Mouse (Mus musculus): ENCODE measurements around the gene Mfge8. TPM values are rescaled to one million over a fixed set of nuclear protein-coding genes. Genes with fewer than 3 reads are reported as not detected.

The Mfge8 gene
- polyA plus RNA-seq, 1 experiment from 2014 or later, result 252 TPM

DNA sequence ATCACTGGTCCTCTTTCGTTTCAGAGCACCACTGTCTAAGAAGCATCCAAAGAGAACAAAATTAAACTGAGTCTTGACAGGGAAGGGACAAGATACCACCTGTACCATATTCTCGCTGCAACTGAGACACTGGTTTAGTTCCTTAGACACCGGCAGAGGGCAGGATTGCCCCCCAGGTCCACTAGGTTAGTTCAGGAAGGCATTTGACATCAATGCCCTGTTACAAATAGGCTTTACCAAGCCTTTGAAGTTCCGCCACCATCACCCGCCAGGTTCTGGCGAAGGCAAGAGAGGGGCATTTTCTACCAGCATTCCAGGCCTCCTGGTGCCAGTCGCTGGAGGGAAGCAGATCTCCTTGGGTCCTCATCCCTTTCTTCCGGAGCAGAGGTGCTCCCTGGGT lies 19.0 kb downstream of the Mfge8 start:
- H3K27ac ChIP-seq (replicated peaks), result no peak overlapping the region
- WGBS, result 17% methylated on average over 8 of the region's 8 CpGs
- peak overlapping the region; percentile 66 for H3K4me2 ChIP-seq
- ATAC-seq (ENCODE audit: extremely low read depth, insufficient number of reproducible peaks, low FRiP score, low TSS enrichment), result no peak
- H3K36me3 ChIP-seq, result peaks cover 12% of the 10 kb centered on the region
- H3K4me1 ChIP-seq, result peaks cover 50% of the 10 kb centered on the region
- H3K9me3 ChIP-seq, result no peaks in the 10 kb centered on the region
- H3K4me3 ChIP-seq, result peak overlapping the region; percentile 41; the same call in 1 of the 2 replicates
- peaks cover 20% of the 10 kb centered on the region for H3K27me3 ChIP-seq (replicated peaks)
- peak overlapping the region; percentile 71; the same call in 1 of the 2 replicates for H3K9ac ChIP-seq

DNA sequence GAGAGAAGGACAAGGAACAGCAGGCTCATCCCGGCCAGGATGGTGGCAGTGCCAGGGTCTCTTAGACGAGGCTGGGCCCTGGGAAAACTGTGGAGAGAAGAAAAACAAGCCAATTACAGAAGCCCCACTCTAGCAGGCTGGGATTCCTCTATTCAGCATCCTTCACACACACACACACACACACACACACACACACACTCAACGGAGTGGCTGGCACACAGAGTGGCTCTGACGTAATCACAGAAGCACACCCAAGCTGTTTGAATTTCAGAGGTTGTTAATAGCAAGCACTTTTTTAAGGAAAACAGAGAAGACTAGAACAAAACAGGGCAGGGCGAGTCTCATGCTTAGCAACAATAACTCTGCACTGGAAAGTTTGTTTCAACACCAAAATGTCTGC lies 25.4 kb downstream of the Mfge8 start:
- no peaks in the 10 kb centered on the region for H3K9me3 ChIP-seq
- H3K4me3 ChIP-seq, result no peak overlapping the region
- H3K4me1 ChIP-seq, result 0 out of 2 replicates have a peak, but pooled peaks cover 3% of the 10 kb centered on the region
- peaks cover 4% of the 10 kb centered on the region for H3K27me3 ChIP-seq (replicated peaks)
- no peak overlapping the region for H3K9ac ChIP-seq
- 76% methylated on average over 5 of the region's 5 CpGs for WGBS
- no peaks in the 10 kb centered on the region for H3K36me3 ChIP-seq
- H3K4me2 ChIP-seq, result no peak overlapping the region
- no peak for ATAC-seq (ENCODE audit: extremely low read depth, insufficient number of reproducible peaks, low FRiP score, low TSS enrichment)
- no peak overlapping the region for H3K27ac ChIP-seq (replicated peaks)

DNA sequence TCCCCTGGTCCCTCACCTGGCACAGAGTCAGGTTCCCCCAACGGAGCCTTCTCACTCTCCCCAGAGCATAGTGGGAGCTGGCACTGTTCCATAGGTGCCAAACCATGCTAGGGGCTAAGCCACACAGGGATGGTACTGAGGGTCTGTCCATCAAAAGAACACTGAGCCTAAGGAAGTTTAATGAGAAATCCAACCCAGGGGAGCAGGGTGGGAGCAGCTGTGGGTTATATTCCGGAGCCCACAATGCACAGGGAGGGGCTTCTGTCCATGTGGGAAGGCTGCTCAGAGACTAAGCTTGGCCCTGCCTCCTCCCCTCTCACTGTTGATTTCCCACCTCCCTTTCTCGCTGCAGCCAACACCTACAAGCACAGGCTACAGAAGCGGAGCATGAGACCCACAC lies 35.0 kb downstream of the Mfge8 start:
- no peaks in the 10 kb centered on the region for H3K27me3 ChIP-seq (replicated peaks)
- no peak overlapping the region for H3K4me2 ChIP-seq
- no peak overlapping the region for H3K4me3 ChIP-seq
- H3K9ac ChIP-seq, result no peak overlapping the region
- ATAC-seq (ENCODE audit: extremely low read depth, insufficient number of reproducible peaks, low FRiP score, low TSS enrichment), result no peak
- no peak overlapping the region for H3K27ac ChIP-seq (replicated peaks)
- no peaks in the 10 kb centered on the region for H3K9me3 ChIP-seq
- 39% methylated on average over 4 of the region's 4 CpGs for WGBS
- no peaks in the 10 kb centered on the region for H3K4me1 ChIP-seq
- H3K36me3 ChIP-seq, result no peaks in the 10 kb centered on the region

DNA sequence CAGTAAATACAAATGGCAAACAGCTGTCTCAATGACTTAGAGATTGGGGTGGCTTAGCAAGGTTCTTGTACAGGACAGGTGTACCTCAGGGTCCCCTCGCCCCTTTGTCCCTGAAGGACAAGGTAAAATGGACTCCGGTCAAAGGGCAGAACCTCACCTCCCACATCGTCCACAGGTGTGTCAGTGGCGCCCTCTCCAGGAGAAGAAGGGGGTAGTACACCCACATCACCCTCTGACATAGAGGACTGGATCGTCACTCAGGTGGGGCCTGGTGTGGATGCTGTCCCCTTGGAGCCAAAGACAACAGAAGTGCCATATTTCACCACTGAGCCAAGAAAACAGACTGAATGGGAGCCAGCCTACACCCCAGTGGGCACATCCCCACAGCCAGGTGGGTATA lies 52.4 kb downstream of the Mfge8 start:
- H3K36me3 ChIP-seq, result no peaks in the 10 kb centered on the region

GRCm38 (mm10) chr7:79089111-79089510 lies 59.7 kb downstream of the Mfge8 start:
- WGBS, result 71% methylated on average over 4 of the region's 4 CpGs
- Histone ChIP-seq H3K9ac (no peak overlapping the region), H3K27ac (replicated peaks) (no peak overlapping the region), H3K4me3 (no peak overlapping the region), H3K4me2 (no peak overlapping the region), H3K9me3 (no peaks in the 10 kb centered on the region), H3K4me1 (no peaks in the 10 kb centered on the region), H3K27me3 (replicated peaks) (peaks cover 20% of the 10 kb centered on the region), H3K36me3 (no peaks in the 10 kb centered on the region)
- no peak for ATAC-seq (ENCODE audit: extremely low read depth, insufficient number of reproducible peaks, low FRiP score, low TSS enrichment)

More for the DNA sequence above, 52.4 kb downstream of the Mfge8 start:
- H3K27me3 ChIP-seq (replicated peaks), result peaks cover 37% of the 10 kb centered on the region; the same call in 1 of the 2 replicates
- no peak overlapping the region for H3K4me2 ChIP-seq
- H3K27ac ChIP-seq (replicated peaks), result no peak overlapping the region
- ATAC-seq (ENCODE audit: extremely low read depth, insufficient number of reproducible peaks, low FRiP score, low TSS enrichment), result no peak
- WGBS, result 61% methylated on average over 5 of the region's 5 CpGs
- no peak overlapping the region for H3K9ac ChIP-seq
- no peaks in the 10 kb centered on the region for H3K4me1 ChIP-seq
- H3K9me3 ChIP-seq, result no peaks in the 10 kb centered on the region
- no peak overlapping the region for H3K4me3 ChIP-seq

Other genes starting within 250 kb of the Mfge8 start
- gene Isg20, start 235.6 kb downstream of the Mfge8 start, polyA plus RNA-seq (2015; fragmentation: Nextera tagmentation; extraction: Ambion mirVana), result 0.91 and 1.6 TPM in 2 replicates
- 1.2 and 1.6 TPM in 2 replicates for gene Acan, start 95.6 kb downstream of the Mfge8 start, polyA plus RNA-seq (2015; fragmentation: Nextera tagmentation; extraction: Ambion mirVana)
- gene Hapln3, start 18.0 kb downstream of the Mfge8 start, polyA plus RNA-seq (2015; fragmentation: Nextera tagmentation; extraction: Ambion mirVana), result 1.1 and 1.6 TPM in 2 replicates
- gene Abhd2, start 124.1 kb upstream of the Mfge8 start, polyA plus RNA-seq (2015; fragmentation: Nextera tagmentation; extraction: Ambion mirVana), result 4.0 and 4.3 TPM in 2 replicates
- gene Rlbp1, start 238.0 kb upstream of the Mfge8 start, polyA plus RNA-seq (2015; fragmentation: Nextera tagmentation; extraction: Ambion mirVana), result not detected in 2 replicates
- gene Fanci, start 242.9 kb upstream of the Mfge8 start, polyA plus RNA-seq (2015; fragmentation: Nextera tagmentation; extraction: Ambion mirVana), result 8.1 and 9.3 TPM in 2 replicates

All from heart, embryonic 13.5 days (tissue).